Mouse (Mus musculus): Measurements from ENCODE around the gene Spata5.

The Spata5 gene

GRCm38 (mm10) chr3:37420641-37421040 is 945 bp downstream of the Spata5 start:
- no peak for DNase-seq (ENCODE audit: low spot score)

GRCm38 (mm10) chr3:37421179-37421578 is 1.5 kb downstream of the Spata5 start:
- DNase-seq (ENCODE audit: low spot score) = no peak

GRCm38 (mm10) chr3:37426069-37426468 is 6.4 kb downstream of the Spata5 start:
- no peak for DNase-seq (ENCODE audit: low spot score)

- DNase-seq (ENCODE audit: low spot score) = no peak
Observed at GRCm38 (mm10) chr3:37430359-37430758, 10.7 kb downstream of the Spata5 start.

- DNase-seq (ENCODE audit: low spot score) = no peak
Observed at GRCm38 (mm10) chr3:37439770-37440169, 20.1 kb downstream of the Spata5 start.

GRCm38 (mm10) chr3:37443409-37443808 is 23.7 kb downstream of the Spata5 start:
- no peak for DNase-seq (ENCODE audit: low spot score)

- DNase-seq (ENCODE audit: low spot score) = no peak
Observed at GRCm38 (mm10) chr3:37455992-37456391, 36.3 kb downstream of the Spata5 start.

GRCm38 (mm10) chr3:37468170-37468569 is 48.5 kb downstream of the Spata5 start:
- no peak for DNase-seq (ENCODE audit: low spot score)

- no peak for DNase-seq (ENCODE audit: low spot score)
Observed at GRCm38 (mm10) chr3:37469353-37469752, 49.7 kb downstream of the Spata5 start.

- DNase-seq (ENCODE audit: low spot score) = no peak
Observed at GRCm38 (mm10) chr3:37470867-37471266, 51.2 kb downstream of the Spata5 start.

- DNase-seq (ENCODE audit: low spot score) = no peak
Observed at GRCm38 (mm10) chr3:37472461-37472860, 52.8 kb downstream of the Spata5 start.

GRCm38 (mm10) chr3:37476485-37476884 is 56.8 kb downstream of the Spata5 start:
- no peak for DNase-seq (ENCODE audit: low spot score)

GRCm38 (mm10) chr3:37477438-37478188 is 57.9 kb downstream of the Spata5 start:
- DNase-seq (ENCODE audit: low spot score) = no peak

GRCm38 (mm10) chr3:37479771-37480170 is 60.1 kb downstream of the Spata5 start:
- no peak for DNase-seq (ENCODE audit: low spot score)

- no peak for DNase-seq (ENCODE audit: low spot score)
Observed at GRCm38 (mm10) chr3:37481295-37481694, 61.6 kb downstream of the Spata5 start.

GRCm38 (mm10) chr3:37482720-37483119 is 63.0 kb downstream of the Spata5 start:
- DNase-seq (ENCODE audit: low spot score) = no peak

GRCm38 (mm10) chr3:37483709-37484265 is 64.1 kb downstream of the Spata5 start:
- no peak for DNase-seq (ENCODE audit: low spot score)

GRCm38 (mm10) chr3:37487639-37488038 is 67.9 kb downstream of the Spata5 start:
- DNase-seq (ENCODE audit: low spot score) = no peak

GRCm38 (mm10) chr3:37488173-37488572 is 68.5 kb downstream of the Spata5 start:
- DNase-seq (ENCODE audit: low spot score) = no peak

- DNase-seq (ENCODE audit: low spot score) = no peak
Observed at GRCm38 (mm10) chr3:37490025-37490424, 70.3 kb downstream of the Spata5 start.

GRCm38 (mm10) chr3:37500939-37501338 is 81.2 kb downstream of the Spata5 start:
- no peak for DNase-seq (ENCODE audit: low spot score)

GRCm38 (mm10) chr3:37502552-37502951 is 82.9 kb downstream of the Spata5 start:
- no peak for DNase-seq (ENCODE audit: low spot score)

- no peak for DNase-seq (ENCODE audit: low spot score)
Observed at GRCm38 (mm10) chr3:37503846-37504245, 84.2 kb downstream of the Spata5 start.
